Mouse (Mus musculus) limb, embryonic 14.5 days (tissue): ENCODE measurements around the gene Prpf8. TPM values are rescaled to one million over a fixed set of nuclear protein-coding genes. Genes with fewer than 3 reads are reported as not detected.
A peak's percentile ranks its signal among the peaks of the same experiment; 100 is the strongest.
"Not testable (repeated sequence)": the region's sequence is repeated elsewhere in the genome, so short reads cannot be mapped to it uniquely, and the experiment has no call there.

Experiments
- ATAC-seq: fragments of 200-750 bp; cut with Nextera tagmentation; 2 replicates; pipeline ENCODE4 v1.8.0; 2017; ENCODE audit warnings: low read depth, moderate number of reproducible peaks, moderate TSS enrichment; ENCODE audit not compliant: low FRiP score
- DNase-seq: peaks from one replicate; pipeline ENCODE4 v3.0.0-alpha.2; 2015; ENCODE audit warnings: low spot score
- H3K27ac ChIP-seq: fragments of 300-500 bp; sonication (generic); replicated peaks from 2 replicates; pipeline ENCODE4 v1.5.1; 2014; ENCODE audit warnings: low read depth, mild to moderate bottlenecking, low read length, moderate library complexity, mixed read lengths
- H3K27me3 ChIP-seq: fragments of 300-500 bp; sonication (generic); 2 replicates; pipeline ENCODE4 v1.6.1; 2014; ENCODE audit warnings: low read length, mixed read lengths; ENCODE audit not compliant: control insufficient read depth, insufficient read depth
- H3K36me3 ChIP-seq: fragments of 300-500 bp; sonication (generic); 2 replicates; pipeline ENCODE4 v1.6.1; 2014; ENCODE audit warnings: mild to moderate bottlenecking, low read length, moderate library complexity, mixed read lengths; ENCODE audit not compliant: control insufficient read depth, insufficient read depth
- H3K4me1 ChIP-seq: fragments of 300-500 bp; sonication (generic); 2 replicates; pipeline ENCODE4 v1.6.1; 2014; ENCODE audit warnings: antibody characterized with exemption, low read length, mixed read lengths; ENCODE audit not compliant: control insufficient read depth, insufficient read depth
- H3K4me2 ChIP-seq: fragments of 300-500 bp; sonication (generic); replicated peaks from 2 replicates; pipeline ENCODE4 v1.6.1; 2014; ENCODE audit warnings: low read depth, mild to moderate bottlenecking, low read length, moderate library complexity; ENCODE audit not compliant: severe bottlenecking
- H3K4me3 ChIP-seq: fragments of 300-500 bp; sonication (generic); replicated peaks from 2 replicates; pipeline ENCODE4 v1.5.1; 2014; ENCODE audit warnings: low read length
- H3K9ac ChIP-seq: fragments of 300-500 bp; sonication (generic); 2 replicates; pipeline ENCODE4 v1.6.1; 2014; ENCODE audit warnings: mild to moderate bottlenecking, low read depth, low read length, moderate library complexity; ENCODE audit not compliant: severe bottlenecking
- H3K9me3 ChIP-seq: fragments of 300-500 bp; sonication (generic); 2 replicates; pipeline ENCODE4 v1.6.1; 2016; ENCODE audit warnings: low read length; ENCODE audit not compliant: control insufficient read depth
- POLR2A ChIP-seq: fragments of 200-500 bp; IDR thresholded peaks from 2 replicates; pipeline ENCODE4 v1.8.0; 2012; ENCODE audit warnings: inconsistent platforms, mild to moderate bottlenecking, moderate library complexity, borderline replicate concordance; ENCODE audit not compliant: insufficient read depth, insufficient read length; ENCODE audit errors: extremely low read depth
- WGBS: fragments of 180-500 bp; shearing (Covaris S2); extraction: QIAGEN DNeasy Blood & Tissue Kit; methylation state at CpG from one replicate; pipeline ENCODE4 v1.1.7; 2014; 5-methylcytosine and 5-hydroxymethylcytosine counted together
- microRNA counts: library from miRNA; unstranded; fragments of <30 nt; microRNA quantifications from one replicate; lab custom pipeline; 2016
- microRNA-seq: library from miRNA; unstranded; fragments of <30 nt; microRNA quantifications from one replicate; pipeline ENCODE4, GENCODE M21; 2016
- polyA plus RNA-seq, 2 experiments: library from polyadenylated mRNA; depleted of rRNA in 1 of 2; stranded (reverse) in 1 of 2; unstranded in 1 of 2; fragments of >200 nt; fragmentation: Nextera tagmentation in 1 of 2; extraction: Ambion mirVana in 1 of 2; gene quantifications; 2 replicates each; pipeline versions ENCODE4 v1.2.1 to v1.2.3; 2012 to 2014

The Prpf8 gene
- polyA plus RNA-seq, 2 experiments, result 85.9 to 123 TPM

- peaks cover 16% of the 10 kb centered on the region for H3K4me1 ChIP-seq
- 0 out of 2 replicates have a peak overlapping the region, but pooled peaks have one; percentile 43 for H3K27ac ChIP-seq
- no peak overlapping the region for H3K4me3 ChIP-seq
- DNase-seq, result no peak
- no peak for ATAC-seq
- no peaks in the 10 kb centered on the region for H3K9me3 ChIP-seq
- no peak overlapping the region for H3K4me2 ChIP-seq
- H3K36me3 ChIP-seq, result no peaks in the 10 kb centered on the region
- H3K9ac ChIP-seq, result no peak overlapping the region
- 30% methylated on average over 7 of the region's 7 CpGs for WGBS
- TF ChIP-seq POLR2A, result no peak
- no peaks in the 10 kb centered on the region for H3K27me3 ChIP-seq
Observed at GRCm38 (mm10) chr11:75552906-75553482, 66.4 kb downstream of the Prpf8 start.

GRCm38 (mm10) chr11:75556006-75556405, 69.4 kb downstream of the Prpf8 start:
- not testable (repeated sequence) for H3K27ac ChIP-seq, H3K27me3 ChIP-seq, H3K9ac ChIP-seq, H3K4me2 ChIP-seq, ATAC-seq, DNase-seq, H3K36me3 ChIP-seq, H3K9me3 ChIP-seq, H3K4me3 ChIP-seq
- WGBS, result 88% methylated on average over 6 of the region's 6 CpGs
- peaks cover 16% of the 10 kb centered on the region for H3K4me1 ChIP-seq

GRCm38 (mm10) chr11:75557142-75557541, 70.5 kb downstream of the Prpf8 start:
- H3K36me3 ChIP-seq, result no peaks in the 10 kb centered on the region
- no peak for ATAC-seq
- DNase-seq, result no peak
- H3K9ac ChIP-seq, result no peak overlapping the region
- H3K9me3 ChIP-seq, result no peaks in the 10 kb centered on the region
- no peak overlapping the region for H3K4me2 ChIP-seq
- no peak overlapping the region for H3K27ac ChIP-seq
- H3K27me3 ChIP-seq, result no peaks in the 10 kb centered on the region
- H3K4me1 ChIP-seq, result peaks cover 11% of the 10 kb centered on the region
- WGBS, result 85% methylated on average over 6 of the region's 6 CpGs
- no peak for TF ChIP-seq POLR2A
- H3K4me3 ChIP-seq, result no peak overlapping the region

GRCm38 (mm10) chr11:75558101-75558500, 71.5 kb downstream of the Prpf8 start:
- H3K4me3 ChIP-seq, result no peak overlapping the region
- H3K36me3 ChIP-seq, result no peaks in the 10 kb centered on the region
- no peak for DNase-seq
- no peak overlapping the region for H3K4me2 ChIP-seq
- ATAC-seq, result no peak
- H3K27ac ChIP-seq, result no peak overlapping the region
- no peaks in the 10 kb centered on the region for H3K27me3 ChIP-seq
- no peak for TF ChIP-seq POLR2A
- H3K9me3 ChIP-seq, result no peaks in the 10 kb centered on the region
- H3K4me1 ChIP-seq, result peaks cover 1% of the 10 kb centered on the region; the same call in 1 of the 2 replicates
- H3K9ac ChIP-seq, result no peak overlapping the region
- WGBS, result 88% methylated on average over 1 of the region's 1 CpGs

MicroRNAs within 50 kb of the gene (microRNA counts, 519-probe panel; counts per million panel counts)
- 4,398 counts per million, percentile 88 among the panel's probes with 10 or more counts for microRNA mmu-miR-22 (lab: Ali Mortazavi, UCI)

Small RNA genes lying within 50 kb of the gene (microRNA-seq; reads per million reads assigned to microRNA genes)
- gene Mir22 (4,140 reads per million, percentile 87 among the genes with 10 or more reads in this experiment), gene Mir3971 (not detected)

Other genes with a start within 250 kb of the Prpf8 start
- 79.9 and 80.3 TPM in 2 replicates for gene Rpa1, start 138.5 kb upstream of the Prpf8 start, polyA plus RNA-seq (2012; rRNA removed)
- gene Rpa1, start 138.5 kb upstream of the Prpf8 start, polyA plus RNA-seq (2014; fragmentation: Nextera tagmentation; extraction: Ambion mirVana), result 92.7 and 96.3 TPM in 2 replicates
- 7.2 and 7.9 TPM in 2 replicates for gene Smyd4, start 138.4 kb upstream of the Prpf8 start, polyA plus RNA-seq (2012; rRNA removed)
- 11.6 and 12.9 TPM in 2 replicates for gene Smyd4, start 138.4 kb upstream of the Prpf8 start, polyA plus RNA-seq (2014; fragmentation: Nextera tagmentation; extraction: Ambion mirVana)
- gene Serpinf1, start 64.1 kb upstream of the Prpf8 start, polyA plus RNA-seq (2012; rRNA removed), result 160 and 176 TPM in 2 replicates
- gene Serpinf1, start 64.1 kb upstream of the Prpf8 start, polyA plus RNA-seq (2014; fragmentation: Nextera tagmentation; extraction: Ambion mirVana), result 267 and 276 TPM in 2 replicates
- gene Serpinf2, start 47.2 kb upstream of the Prpf8 start, polyA plus RNA-seq (2012; rRNA removed), result 0.53 and 0.59 TPM in 2 replicates
- not detected in 2 replicates for gene Serpinf2, start 47.2 kb upstream of the Prpf8 start, polyA plus RNA-seq (2014; fragmentation: Nextera tagmentation; extraction: Ambion mirVana)
- 9.0 and 10.4 TPM in 2 replicates for gene Wdr81, start 32.1 kb upstream of the Prpf8 start, polyA plus RNA-seq (2012; rRNA removed)
- 6.6 and 6.8 TPM in 2 replicates for gene Wdr81, start 32.1 kb upstream of the Prpf8 start, polyA plus RNA-seq (2014; fragmentation: Nextera tagmentation; extraction: Ambion mirVana)
- gene Tlcd2, start 25.1 kb upstream of the Prpf8 start, polyA plus RNA-seq (2012; rRNA removed), result 15.0 and 15.5 TPM in 2 replicates
- 19.5 and 25.2 TPM in 2 replicates for gene Tlcd2, start 25.1 kb upstream of the Prpf8 start, polyA plus RNA-seq (2014; fragmentation: Nextera tagmentation; extraction: Ambion mirVana)
- gene Rilp, start 23.3 kb downstream of the Prpf8 start, polyA plus RNA-seq (2012; rRNA removed), result 0.98 and 0.99 TPM in 2 replicates
- 0.36 and 0.58 TPM in 2 replicates for gene Rilp, start 23.3 kb downstream of the Prpf8 start, polyA plus RNA-seq (2014; fragmentation: Nextera tagmentation; extraction: Ambion mirVana)
- 8.5 and 11.2 TPM in 2 replicates for gene Scarf1, start 26.7 kb downstream of the Prpf8 start, polyA plus RNA-seq (2012; rRNA removed)
- gene Scarf1, start 26.7 kb downstream of the Prpf8 start, polyA plus RNA-seq (2014; fragmentation: Nextera tagmentation; extraction: Ambion mirVana), result 5.4 and 6.0 TPM in 2 replicates
- gene Slc43a2, start 44.9 kb downstream of the Prpf8 start, polyA plus RNA-seq (2012; rRNA removed), result 5.8 and 6.8 TPM in 2 replicates
- 3.5 and 3.8 TPM in 2 replicates for gene Slc43a2, start 44.9 kb downstream of the Prpf8 start, polyA plus RNA-seq (2014; fragmentation: Nextera tagmentation; extraction: Ambion mirVana)
- gene Pitpna, start 101.3 kb downstream of the Prpf8 start, polyA plus RNA-seq (2012; rRNA removed), result 75.7 and 80.3 TPM in 2 replicates
- gene Pitpna, start 101.3 kb downstream of the Prpf8 start, polyA plus RNA-seq (2014; fragmentation: Nextera tagmentation; extraction: Ambion mirVana), result 78.6 and 80.4 TPM in 2 replicates
- 32.0 and 35.2 TPM in 2 replicates for gene Inpp5k, start 144.2 kb downstream of the Prpf8 start, polyA plus RNA-seq (2012; rRNA removed)
- gene Inpp5k, start 144.2 kb downstream of the Prpf8 start, polyA plus RNA-seq (2014; fragmentation: Nextera tagmentation; extraction: Ambion mirVana), result 24.6 and 30.4 TPM in 2 replicates
- 53.4 and 54.2 TPM in 2 replicates for gene Myo1c, start 163.7 kb downstream of the Prpf8 start, polyA plus RNA-seq (2012; rRNA removed)
- gene Myo1c, start 163.7 kb downstream of the Prpf8 start, polyA plus RNA-seq (2014; fragmentation: Nextera tagmentation; extraction: Ambion mirVana), result 44.2 and 44.3 TPM in 2 replicates
- 78.2 and 84.3 TPM in 2 replicates for gene Crk, start 192.4 kb downstream of the Prpf8 start, polyA plus RNA-seq (2012; rRNA removed)
- gene Crk, start 192.4 kb downstream of the Prpf8 start, polyA plus RNA-seq (2014; fragmentation: Nextera tagmentation; extraction: Ambion mirVana), result 103 and 110 TPM in 2 replicates
- 561 and 629 TPM in 2 replicates for gene Ywhae, start 246.1 kb downstream of the Prpf8 start, polyA plus RNA-seq (2012; rRNA removed)
- 772 and 815 TPM in 2 replicates for gene Ywhae, start 246.1 kb downstream of the Prpf8 start, polyA plus RNA-seq (2014; fragmentation: Nextera tagmentation; extraction: Ambion mirVana)